Mouse (Mus musculus): ENCODE data around the gene Ube2l6. TPM values are rescaled to one million over a fixed set of nuclear protein-coding genes. Genes with fewer than 3 reads are reported as not detected.

The Ube2l6 gene
- polyA plus RNA-seq, 1 experiment from 2014 or later = 23.2 TPM

- no peaks in the 10 kb centered on the region for H3K27me3 ChIP-seq
- no peak overlapping the region for H3K27ac ChIP-seq
- no peak for ATAC-seq (ENCODE audit: insufficient number of reproducible peaks, insufficient read depth, low FRiP score, low TSS enrichment, low read depth)
- H3K9ac ChIP-seq (replicated peaks) = no peak overlapping the region
- H3K4me3 ChIP-seq (replicated peaks) = no peak overlapping the region
- H3K4me2 ChIP-seq = no peak overlapping the region
- no peaks in the 10 kb centered on the region for H3K9me3 ChIP-seq
- H3K4me1 ChIP-seq (replicated peaks) = peaks cover 5% of the 10 kb centered on the region
- WGBS = 61% methylated on average over 2 of the region's 2 CpGs
- peaks cover 93% of the 10 kb centered on the region for H3K36me3 ChIP-seq
Observed at GRCm38 (mm10) chr2:84855732-84856131, 57.1 kb downstream of the Ube2l6 start.

DNA sequence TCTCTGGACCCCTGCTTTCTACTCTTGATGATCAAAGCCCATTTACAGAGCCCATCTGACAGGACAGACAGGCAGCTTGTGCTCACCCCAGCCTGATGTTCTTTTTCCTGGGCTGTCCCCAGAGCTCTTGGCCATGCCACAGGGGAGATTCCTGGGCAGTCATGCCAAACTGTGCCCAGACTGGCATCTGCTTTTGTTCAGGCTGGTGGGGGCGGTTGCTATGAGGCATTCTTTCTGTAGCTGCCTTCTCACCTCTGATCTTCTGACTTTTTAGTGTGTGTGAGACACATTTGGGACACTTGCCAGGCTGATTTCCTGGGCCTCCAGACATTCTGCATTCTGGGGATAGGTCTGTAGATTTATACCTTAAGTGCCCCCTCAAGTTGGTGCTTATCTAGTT lies 59.9 kb downstream of the Ube2l6 start:
- Histone ChIP-seq H3K4me3 (replicated peaks) (no peak overlapping the region), H3K9me3 (no peaks in the 10 kb centered on the region), H3K4me2 (no peak overlapping the region), H3K4me1 (replicated peaks) (no peaks in the 10 kb centered on the region), H3K9ac (replicated peaks) (no peak overlapping the region), H3K27ac (no peak overlapping the region), H3K27me3 (no peaks in the 10 kb centered on the region), H3K36me3 (peaks cover 94% of the 10 kb centered on the region)
- WGBS = 96% methylated on average over 1 of the region's 1 CpGs
- no peak for ATAC-seq (ENCODE audit: insufficient number of reproducible peaks, insufficient read depth, low FRiP score, low TSS enrichment, low read depth)

Other genes starting within 250 kb of the Ube2l6 start
- gene Ctnnd1, start 148.1 kb upstream of the Ube2l6 start, polyA plus RNA-seq (2016; fragmentation: Nextera tagmentation; extraction: Ambion mirVana) = 42.0 and 49.6 TPM in 2 replicates
- 0.35 and 0.53 TPM in 2 replicates for gene Btbd18, start 139.7 kb upstream of the Ube2l6 start, polyA plus RNA-seq (2016; fragmentation: Nextera tagmentation; extraction: Ambion mirVana)
- 438 and 451 TPM in 2 replicates for gene Selenoh, start 128.1 kb upstream of the Ube2l6 start, polyA plus RNA-seq (2016; fragmentation: Nextera tagmentation; extraction: Ambion mirVana)
- not detected in 2 replicates for gene Gm28635, start 120.8 kb upstream of the Ube2l6 start, polyA plus RNA-seq (2016; fragmentation: Nextera tagmentation; extraction: Ambion mirVana)
- gene Med19, start 120.4 kb upstream of the Ube2l6 start, polyA plus RNA-seq (2016; fragmentation: Nextera tagmentation; extraction: Ambion mirVana) = 37.4 TPM in 2 replicates
- gene Tmx2, start 119.7 kb upstream of the Ube2l6 start, polyA plus RNA-seq (2016; fragmentation: Nextera tagmentation; extraction: Ambion mirVana) = 115 and 118 TPM in 2 replicates
- gene Zdhhc5, start 83.6 kb upstream of the Ube2l6 start, polyA plus RNA-seq (2016; fragmentation: Nextera tagmentation; extraction: Ambion mirVana) = 32.0 and 38.3 TPM in 2 replicates
- 42.8 and 47.1 TPM in 2 replicates for gene Clp1, start 71.5 kb upstream of the Ube2l6 start, polyA plus RNA-seq (2016; fragmentation: Nextera tagmentation; extraction: Ambion mirVana)
- 13.9 and 14.1 TPM in 2 replicates for gene Ypel4, start 64.8 kb upstream of the Ube2l6 start, polyA plus RNA-seq (2016; fragmentation: Nextera tagmentation; extraction: Ambion mirVana)
- 10.4 and 14.8 TPM in 2 replicates for gene Gm19426, start 55.2 kb upstream of the Ube2l6 start, polyA plus RNA-seq (2016; fragmentation: Nextera tagmentation; extraction: Ambion mirVana)
- gene Serping1, start 23.4 kb upstream of the Ube2l6 start, polyA plus RNA-seq (2016; fragmentation: Nextera tagmentation; extraction: Ambion mirVana) = 11.5 and 14.3 TPM in 2 replicates
- gene Smtnl1, start 23.8 kb downstream of the Ube2l6 start, polyA plus RNA-seq (2016; fragmentation: Nextera tagmentation; extraction: Ambion mirVana) = 0.19 and 0.49 TPM in 2 replicates
- gene Timm10, start 28.2 kb downstream of the Ube2l6 start, polyA plus RNA-seq (2016; fragmentation: Nextera tagmentation; extraction: Ambion mirVana) = 38.8 and 43.3 TPM in 2 replicates
- 21.1 and 23.8 TPM in 2 replicates for gene Slc43a1, start 40.0 kb downstream of the Ube2l6 start, polyA plus RNA-seq (2016; fragmentation: Nextera tagmentation; extraction: Ambion mirVana)
- gene Rtn4rl2, start 87.9 kb downstream of the Ube2l6 start, polyA plus RNA-seq (2016; fragmentation: Nextera tagmentation; extraction: Ambion mirVana) = 0.84 and 0.95 TPM in 2 replicates
- gene Slc43a3, start 137.8 kb downstream of the Ube2l6 start, polyA plus RNA-seq (2016; fragmentation: Nextera tagmentation; extraction: Ambion mirVana) = 30.0 and 33.9 TPM in 2 replicates
- 0.51 TPM in 1 of 2 replicates, not detected in the other for gene Prg2, start 181.6 kb downstream of the Ube2l6 start, polyA plus RNA-seq (2016; fragmentation: Nextera tagmentation; extraction: Ambion mirVana)
- not detected in 2 replicates for gene Prg3, start 189.4 kb downstream of the Ube2l6 start, polyA plus RNA-seq (2016; fragmentation: Nextera tagmentation; extraction: Ambion mirVana)
- 330 and 336 TPM in 2 replicates for gene Ssrp1, start 238.4 kb downstream of the Ube2l6 start, polyA plus RNA-seq (2016; fragmentation: Nextera tagmentation; extraction: Ambion mirVana)
- gene P2rx3, start 238.6 kb downstream of the Ube2l6 start, polyA plus RNA-seq (2016; fragmentation: Nextera tagmentation; extraction: Ambion mirVana) = 1.4 and 2.2 TPM in 2 replicates
- gene Tnks1bp1, start 249.2 kb downstream of the Ube2l6 start, polyA plus RNA-seq (2016; fragmentation: Nextera tagmentation; extraction: Ambion mirVana) = 30.7 and 36.2 TPM in 2 replicates

All from limb, embryonic 12.5 days (tissue).